Mouse (Mus musculus): Measurements from ENCODE around the gene Itch. TPM values are rescaled to one million over a fixed set of nuclear protein-coding genes. Genes with fewer than 3 reads are reported as not detected.

Gene Itch
- polyA plus RNA-seq, 1 experiment from 2014 or later, result 24.9 TPM

DNA sequence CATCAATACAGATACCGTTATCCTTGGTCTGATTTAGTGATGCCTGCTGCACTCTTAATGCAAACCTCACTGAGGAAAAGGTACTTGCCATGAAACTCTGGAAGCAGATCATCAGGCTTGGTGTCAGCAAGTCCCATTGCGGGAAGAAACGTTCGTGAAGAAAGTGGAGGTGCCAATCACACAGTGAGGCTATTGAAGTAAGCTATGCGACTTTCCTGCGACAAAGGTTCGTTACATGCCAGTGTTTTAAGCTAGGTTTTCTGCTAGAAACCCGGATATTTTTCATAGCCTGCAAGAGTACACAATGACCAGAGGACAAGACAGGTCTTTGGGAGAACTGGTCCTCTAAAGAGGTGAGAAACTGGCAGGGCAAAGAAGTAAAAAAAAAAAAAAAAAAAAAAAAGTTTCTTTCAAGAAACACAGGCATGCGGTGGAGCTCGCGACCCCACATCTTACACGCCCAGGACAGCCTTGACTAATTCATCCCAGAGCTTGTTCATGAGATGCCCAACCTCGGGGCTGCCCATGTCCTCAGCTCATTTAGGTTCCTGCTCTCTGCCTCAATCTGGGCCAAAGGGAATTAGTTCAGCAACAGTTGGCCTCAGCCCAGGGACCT lies 102.5 kb downstream of the Itch start:
- Histone ChIP-seq H3K36me3 (ENCODE audit: insufficient read depth, low read length) (no peaks in the 10 kb centered on the region), H3K4me1 (ENCODE audit: insufficient read depth, low read depth, low read length) (peaks cover 9% of the 10 kb centered on the region), H3K27me3 (replicated peaks; ENCODE audit: insufficient read depth, low read length) (no peaks in the 10 kb centered on the region), H3K9ac (replicated peaks; ENCODE audit: low read depth) (peak overlapping the region; percentile 88), H3K4me3 (ENCODE audit: low read depth, low read length) (peak overlapping the region; percentile 97), H3K4me2 (replicated peaks; ENCODE audit: low read depth, low read length) (peak overlapping the region; percentile 71), H3K27ac (ENCODE audit: low read length) (peak overlapping the region; percentile 85), H3K9me3 (ENCODE audit: low read length) (no peaks in the 10 kb centered on the region)
- WGBS, result 6% methylated on average over 13 of the region's 13 CpGs
- DNase-seq (ENCODE audit: low spot score) (no peak), ATAC-seq (peak; percentile 84)
- TF ChIP-seq CTCF (IDR thresholded peaks at IDR 0.05) (no peak), EP300 (IDR thresholded peaks at IDR 0.05) (no peak)

DNA sequence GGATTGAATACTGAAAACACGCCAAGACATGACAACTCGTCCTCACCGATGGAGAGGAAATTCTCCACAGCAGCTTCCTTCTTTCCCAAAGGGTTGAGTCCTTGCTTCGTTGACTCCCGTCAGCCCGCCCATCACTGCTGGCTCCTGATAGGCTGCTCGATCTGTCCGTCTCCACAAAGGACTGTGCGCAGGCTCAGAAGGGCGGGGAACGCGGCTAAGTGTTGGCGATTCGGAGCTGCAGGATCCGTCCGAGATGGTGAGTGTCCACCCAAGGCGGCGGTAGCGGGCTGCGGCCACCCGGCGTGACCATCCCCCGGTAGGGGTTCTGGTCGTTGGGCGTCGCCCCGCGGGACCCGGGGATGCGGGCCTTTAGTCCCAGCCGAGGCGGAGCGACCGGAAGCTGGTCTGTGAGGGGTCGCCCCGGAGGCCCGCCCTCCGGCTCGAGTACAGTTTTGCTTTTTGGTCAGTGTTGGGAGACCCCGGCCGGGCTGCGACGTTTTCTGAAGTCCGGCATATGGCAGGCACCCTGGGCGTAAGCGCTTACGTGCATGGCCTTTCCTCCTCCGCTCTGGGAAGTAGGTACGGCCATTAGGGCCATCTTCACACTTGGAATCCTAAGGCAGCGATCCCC lies 103.2 kb downstream of the Itch start, which contains the start of gene Dynlrb1:
Dynlrb1 (plus strand) TSS at position 172 of the 631 bp plus-strand sequence.
- TF ChIP-seq CTCF (IDR thresholded peaks at IDR 0.05) (peak; percentile 57), EP300 (IDR thresholded peaks at IDR 0.05) (no peak)
- no peaks in the 10 kb centered on the region for H3K9me3 ChIP-seq (ENCODE audit: low read length)
- H3K4me2 ChIP-seq (replicated peaks; ENCODE audit: low read depth, low read length), result peak within 1 kb of the TSS; percentile 71
- ATAC-seq (peak; percentile 100), DNase-seq (ENCODE audit: low spot score) (peak; percentile 97)
- under 1% methylated on average over 41 of the region's 50 CpGs for WGBS
- H3K27ac ChIP-seq (ENCODE audit: low read length), result peak within 1 kb of the TSS; percentile 85
- H3K9ac ChIP-seq (replicated peaks; ENCODE audit: low read depth), result peak within 1 kb of the TSS; percentile 88
- peaks cover 9% of the 10 kb centered on the region for H3K4me1 ChIP-seq (ENCODE audit: insufficient read depth, low read depth, low read length)
- H3K36me3 ChIP-seq (ENCODE audit: insufficient read depth, low read length), result no peaks in the 10 kb centered on the region
- H3K4me3 ChIP-seq (ENCODE audit: low read depth, low read length), result peak within 1 kb of the TSS; percentile 97
- no peaks in the 10 kb centered on the region for H3K27me3 ChIP-seq (replicated peaks; ENCODE audit: insufficient read depth, low read length)

DNA sequence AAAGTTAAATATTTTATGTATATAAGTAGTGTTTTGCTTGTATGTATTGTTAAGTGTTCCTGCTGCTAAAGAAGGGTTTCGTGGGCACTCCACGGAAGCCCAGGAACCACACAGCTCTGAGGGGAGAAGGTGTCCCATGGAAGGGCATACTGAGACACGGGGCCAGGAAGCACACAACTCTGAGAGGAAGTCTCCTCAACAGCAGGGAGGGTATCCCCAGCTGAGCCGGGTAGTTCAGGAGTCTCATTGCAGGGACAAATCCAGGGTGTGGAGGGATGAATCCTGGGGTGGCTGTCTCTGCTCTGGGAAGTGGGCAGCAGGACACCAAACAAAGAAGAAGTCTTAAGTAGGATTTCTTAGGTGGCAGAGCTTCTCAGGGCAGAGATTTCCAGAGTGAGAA lies 104.0 kb downstream of the Itch start:
- ATAC-seq, result no peak
- no peaks in the 10 kb centered on the region for H3K27me3 ChIP-seq (replicated peaks; ENCODE audit: insufficient read depth, low read length)

DNA sequence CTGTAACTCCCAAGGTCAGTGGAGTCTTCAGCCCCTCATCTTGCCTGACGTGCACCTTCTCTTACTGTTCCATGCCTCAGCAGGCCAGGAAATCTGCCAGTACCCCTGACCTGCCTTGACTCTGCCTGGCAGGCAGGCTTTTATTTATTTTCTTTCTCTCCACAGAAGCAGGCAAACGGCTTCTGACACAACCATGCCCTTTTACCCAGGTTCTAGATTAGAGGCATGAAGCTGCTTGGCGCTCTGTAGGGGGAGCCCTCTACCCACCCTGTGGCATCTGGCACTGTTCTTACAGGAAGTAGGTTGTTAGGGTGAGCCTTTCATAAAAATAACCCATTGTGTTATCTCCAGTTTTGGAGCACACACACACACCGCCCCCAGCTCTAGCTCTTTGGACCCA lies 107.6 kb downstream of the Itch start:
- Histone ChIP-seq H3K4me2 (replicated peaks; ENCODE audit: low read depth, low read length) (no peak overlapping the region), H3K27me3 (replicated peaks; ENCODE audit: insufficient read depth, low read length) (no peaks in the 10 kb centered on the region), H3K4me1 (ENCODE audit: insufficient read depth, low read depth, low read length) (peaks cover 9% of the 10 kb centered on the region), H3K27ac (ENCODE audit: low read length) (no peak overlapping the region), H3K36me3 (ENCODE audit: insufficient read depth, low read length) (peaks cover 12% of the 10 kb centered on the region), H3K9ac (replicated peaks; ENCODE audit: low read depth) (no peak overlapping the region), H3K9me3 (ENCODE audit: low read length) (no peaks in the 10 kb centered on the region), H3K4me3 (ENCODE audit: low read depth, low read length) (no peak overlapping the region)
- 68% methylated on average over 4 of the region's 4 CpGs for WGBS
- ATAC-seq (no peak), DNase-seq (ENCODE audit: low spot score) (peak; percentile 41)
- no peak for TF ChIP-seq EP300 (IDR thresholded peaks at IDR 0.05)
- peak; percentile 63 for TF ChIP-seq CTCF (IDR thresholded peaks at IDR 0.05)

More for the DNA sequence above, 104.0 kb downstream of the Itch start:
- Histone ChIP-seq H3K27ac (ENCODE audit: low read length) (peak overlapping the region; percentile 85), H3K4me2 (replicated peaks; ENCODE audit: low read depth, low read length) (peak overlapping the region; percentile 71), H3K36me3 (ENCODE audit: insufficient read depth, low read length) (no peaks in the 10 kb centered on the region), H3K4me3 (ENCODE audit: low read depth, low read length) (peak overlapping the region; percentile 97), H3K9ac (replicated peaks; ENCODE audit: low read depth) (peak overlapping the region; percentile 88), H3K9me3 (ENCODE audit: low read length) (no peaks in the 10 kb centered on the region), H3K4me1 (ENCODE audit: insufficient read depth, low read depth, low read length) (peaks cover 9% of the 10 kb centered on the region)
- DNase-seq (ENCODE audit: low spot score), result peak; percentile 18
- TF ChIP-seq EP300 (IDR thresholded peaks at IDR 0.05) (no peak), CTCF (IDR thresholded peaks at IDR 0.05) (no peak)
- WGBS, result 6% methylated on average over 4 of the region's 4 CpGs

DNA sequence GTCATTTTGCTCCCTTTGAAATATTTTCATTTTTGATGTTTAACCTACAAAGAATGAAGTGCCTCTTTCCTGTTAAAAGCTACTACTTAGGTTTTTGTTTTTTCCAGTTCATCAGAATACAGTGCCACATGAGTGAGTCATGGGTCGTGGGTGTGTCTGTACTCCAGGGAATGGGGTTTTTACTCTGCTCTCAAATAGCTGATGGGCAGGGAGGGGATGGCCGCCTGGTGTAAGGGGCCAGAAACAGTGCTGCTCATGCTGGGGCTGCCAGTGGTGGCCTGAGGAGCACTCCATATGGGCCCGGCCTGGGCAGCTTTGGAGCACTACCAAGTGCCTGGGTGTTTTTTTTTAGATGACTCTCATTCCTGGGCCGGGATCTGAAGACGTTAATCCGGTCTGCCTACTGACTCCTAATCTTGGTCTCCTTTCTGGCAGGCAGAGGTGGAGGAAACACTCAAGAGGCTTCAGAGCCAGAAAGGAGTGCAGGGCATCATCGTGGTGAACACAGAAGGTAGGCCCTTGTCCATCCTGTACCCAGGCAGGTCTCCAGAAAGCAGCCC lies 109.1 kb downstream of the Itch start:
- no peaks in the 10 kb centered on the region for H3K27me3 ChIP-seq (replicated peaks; ENCODE audit: insufficient read depth, low read length)
- peak; percentile 87 for ATAC-seq
- peak overlapping the region; percentile 14; the same call in 1 of the 2 replicates for H3K27ac ChIP-seq (ENCODE audit: low read length)
- peaks cover 7% of the 10 kb centered on the region for H3K4me1 ChIP-seq (ENCODE audit: insufficient read depth, low read depth, low read length)
- no peak overlapping the region for H3K4me2 ChIP-seq (replicated peaks; ENCODE audit: low read depth, low read length)
- DNase-seq (ENCODE audit: low spot score), result peak; percentile 60
- no peak for TF ChIP-seq CTCF (IDR thresholded peaks at IDR 0.05)
- TF ChIP-seq EP300 (IDR thresholded peaks at IDR 0.05), result no peak
- H3K9ac ChIP-seq (replicated peaks; ENCODE audit: low read depth), result no peak overlapping the region
- 65% methylated on average over 7 of the region's 7 CpGs for WGBS
- H3K36me3 ChIP-seq (ENCODE audit: insufficient read depth, low read length), result peaks cover 12% of the 10 kb centered on the region
- H3K9me3 ChIP-seq (ENCODE audit: low read length), result no peaks in the 10 kb centered on the region
- no peak overlapping the region for H3K4me3 ChIP-seq (ENCODE audit: low read depth, low read length)

DNA sequence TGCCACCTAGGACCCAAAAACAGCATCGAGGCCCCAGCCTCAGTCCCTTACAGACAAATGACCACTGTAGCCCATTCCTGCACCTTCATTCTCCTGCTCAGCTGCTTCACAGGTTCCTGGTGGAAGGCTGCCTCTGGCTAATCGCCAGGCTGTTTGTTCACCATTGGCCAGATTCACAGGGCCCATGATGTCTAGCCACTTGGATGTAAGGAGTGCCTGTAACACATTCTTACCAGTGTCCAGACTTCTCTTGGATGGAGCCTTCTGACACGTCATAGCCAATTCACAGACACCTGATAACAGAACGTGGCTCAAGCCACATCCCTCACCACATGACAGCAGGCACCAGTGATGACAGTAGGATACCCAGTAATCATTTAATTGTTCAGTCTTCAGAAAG lies 112.9 kb downstream of the Itch start:
- TF ChIP-seq CTCF (IDR thresholded peaks at IDR 0.05) (no peak), EP300 (IDR thresholded peaks at IDR 0.05) (no peak)
- Histone ChIP-seq H3K4me2 (replicated peaks; ENCODE audit: low read depth, low read length) (no peak overlapping the region), H3K4me1 (ENCODE audit: insufficient read depth, low read depth, low read length) (no peaks in the 10 kb centered on the region), H3K36me3 (ENCODE audit: insufficient read depth, low read length) (peaks cover 40% of the 10 kb centered on the region), H3K9me3 (ENCODE audit: low read length) (no peaks in the 10 kb centered on the region), H3K27me3 (replicated peaks; ENCODE audit: insufficient read depth, low read length) (no peaks in the 10 kb centered on the region), H3K9ac (replicated peaks; ENCODE audit: low read depth) (no peak overlapping the region), H3K4me3 (ENCODE audit: low read depth, low read length) (no peak overlapping the region), H3K27ac (ENCODE audit: low read length) (no peak overlapping the region)
- ATAC-seq, result no peak
- WGBS, result 77% methylated on average over 4 of the region's 4 CpGs
- DNase-seq (ENCODE audit: low spot score), result no peak
